Comparison of ENCODE assay signal across 7 mouse cellular contexts in the genomic region with DNA sequence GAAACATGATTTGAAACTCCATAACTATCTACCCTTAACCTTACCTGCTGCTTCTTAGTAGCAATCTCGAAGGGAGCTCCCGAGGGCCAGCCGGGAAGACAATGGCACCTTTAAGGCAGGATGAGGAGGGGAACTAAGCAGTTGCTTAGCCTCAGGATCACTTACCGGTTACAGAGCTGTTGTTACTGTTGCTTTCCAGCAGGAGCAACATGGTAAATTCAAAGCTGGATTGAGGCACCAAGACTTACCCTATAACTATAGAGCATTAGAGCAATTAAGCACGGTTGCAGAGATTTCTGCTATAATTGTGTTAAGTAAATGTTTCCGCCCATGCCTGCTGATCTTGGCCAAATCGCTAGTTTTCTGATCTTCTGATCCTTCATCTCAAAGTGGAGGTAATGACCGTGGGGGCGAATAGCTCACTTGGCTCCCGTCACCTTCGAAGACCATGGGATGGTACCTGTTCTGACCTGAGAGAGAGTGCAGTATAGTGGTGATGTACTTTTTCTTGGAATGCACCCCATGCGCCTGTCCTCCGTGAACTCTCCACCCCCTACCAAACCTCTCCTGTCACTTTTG. TPM values are rescaled to one million over a fixed set of nuclear protein-coding genes. Genes with fewer than 3 reads are reported as not detected.
DNase-seq lines count a peak whose midpoint lies in the region; ATAC-seq lines count a peak whose summit lies in the region.

No protein-coding gene starts in this region.

- H3K9me3 ChIP-seq in megakaryocyte, embryonic 14.5 days, result no peaks in the 10 kb centered on the region
- no peaks in the 10 kb centered on the region for H3K9me3 ChIP-seq in forebrain, embryonic 13.5 days (replicated peaks)
- no peaks in the 10 kb centered on the region for H3K9me3 ChIP-seq in liver, embryonic 11.5 days (ENCODE audit: control insufficient read depth, low read length)
- no peaks in the 10 kb centered on the region for H3K9me3 ChIP-seq in stomach, embryonic 16.5 days (replicated peaks; ENCODE audit: control insufficient read depth, low read length)

- peak overlapping the region; percentile 53 for H3K4me3 ChIP-seq in megakaryocyte, embryonic 14.5 days (replicated peaks)
- peak overlapping the region; percentile 51 for H3K4me3 ChIP-seq in forebrain, embryonic 13.5 days
- H3K4me3 ChIP-seq in liver, embryonic 11.5 days (ENCODE audit: low read depth, low read length), result peak overlapping the region; percentile 39
- H3K4me3 ChIP-seq in stomach, embryonic 16.5 days (replicated peaks; ENCODE audit: low read length), result peak overlapping the region; percentile 46

- peaks cover 26% of the 10 kb centered on the region for H3K4me1 ChIP-seq in megakaryocyte, embryonic 14.5 days
- peaks cover 66% of the 10 kb centered on the region for H3K4me1 ChIP-seq in forebrain, embryonic 13.5 days
- no peaks in the 10 kb centered on the region for H3K4me1 ChIP-seq in liver, embryonic 11.5 days (replicated peaks; ENCODE audit: control insufficient read depth, insufficient read depth, low read length)
- peaks cover 5% of the 10 kb centered on the region; the same call in 1 of the 2 replicates for H3K4me1 ChIP-seq in stomach, embryonic 16.5 days (ENCODE audit: control insufficient read depth, insufficient read depth, low read length)

- no peak overlapping the region for H3K27ac ChIP-seq in forebrain, embryonic 13.5 days
- no peak overlapping the region for H3K27ac ChIP-seq in liver, embryonic 11.5 days (ENCODE audit: low read depth, low read length)
- H3K27ac ChIP-seq in stomach, embryonic 16.5 days (ENCODE audit: low read length), result no peak overlapping the region

- H3K36me3 ChIP-seq in megakaryocyte, embryonic 14.5 days (replicated peaks; ENCODE audit: low read length), result no peaks in the 10 kb centered on the region
- H3K36me3 ChIP-seq in forebrain, embryonic 13.5 days (ENCODE audit: poor library complexity, severe bottlenecking), result peaks cover 15% of the 10 kb centered on the region
- no peaks in the 10 kb centered on the region for H3K36me3 ChIP-seq in liver, embryonic 11.5 days (ENCODE audit: control insufficient read depth, insufficient read depth, low read length)
- no peaks in the 10 kb centered on the region for H3K36me3 ChIP-seq in stomach, embryonic 16.5 days (ENCODE audit: control insufficient read depth, insufficient read depth, low read length)

- H3K27me3 ChIP-seq in megakaryocyte, embryonic 14.5 days (replicated peaks), result peaks cover 77% of the 10 kb centered on the region
- H3K27me3 ChIP-seq in forebrain, embryonic 13.5 days, result peaks cover 14% of the 10 kb centered on the region
- peaks cover 47% of the 10 kb centered on the region for H3K27me3 ChIP-seq in liver, embryonic 11.5 days (replicated peaks; ENCODE audit: control insufficient read depth, insufficient read depth, low read length)
- H3K27me3 ChIP-seq in stomach, embryonic 16.5 days (ENCODE audit: control insufficient read depth, insufficient read depth, low read length), result peaks cover 30% of the 10 kb centered on the region

- peak overlapping the region; percentile 68; the same call in 1 of the 2 replicates for H3K9ac ChIP-seq in forebrain, embryonic 13.5 days
- H3K9ac ChIP-seq in liver, embryonic 11.5 days (ENCODE audit: low read depth, low read length), result no peak overlapping the region
- H3K9ac ChIP-seq in stomach, embryonic 16.5 days (ENCODE audit: low read length), result no peak overlapping the region

- ATAC-seq in megakaryocyte, adult 5-6 weeks (ENCODE audit: poor library complexity, severe bottlenecking), result no peak
- peak; percentile 26; the same call in 1 of the 2 replicates for ATAC-seq in forebrain, embryonic 13.5 days
- ATAC-seq in liver, embryonic 11.5 days (replicated peaks; ENCODE audit: low FRiP score), result no peak
- ATAC-seq in stomach, embryonic 16.5 days (ENCODE audit: insufficient read depth, low FRiP score), result no peak

- H3K4me2 ChIP-seq in forebrain, embryonic 13.5 days, result peak overlapping the region; percentile 79
- peak overlapping the region; percentile 63 for H3K4me2 ChIP-seq in liver, embryonic 11.5 days
- H3K4me2 ChIP-seq in stomach, embryonic 16.5 days (ENCODE audit: low read depth, low read length), result peak overlapping the region; percentile 71

- WGBS in forebrain, embryonic 13.5 days, result 21% methylated on average over 13 of the region's 13 CpGs
- WGBS in liver, embryonic 11.5 days, result 19% methylated on average over 13 of the region's 13 CpGs
- WGBS in stomach, embryonic 16.5 days, result 20% methylated on average over 13 of the region's 13 CpGs

- DNase-seq in liver, embryonic 11.5 days (ENCODE audit: low spot score), result no peak
- DNase-seq in cerebellum, postnatal 36 days, result no peak
- DNase-seq in lung, adult 18-20 months, result no peak

RNA-seq across cellular contexts. Expression of gene Rgs16, which starts 0.6 kb away (rescaled TPM):
- polyA plus RNA-seq in megakaryocyte, embryonic 14.5 days (2012; ENCODE audit: insufficient read depth, low replicate concordance), result not detected in 2 replicates
- not detected in 2 replicates for total RNA-seq in megakaryocyte, adult 5-6 weeks (2015)
- not detected in 2 replicates for total RNA-seq in megakaryocyte, adult 5-6 weeks (2017)
- polyA plus RNA-seq in forebrain, embryonic 13.5 days (2015; fragmentation: Nextera tagmentation; extraction: Ambion mirVana), result 38.5 and 43.7 TPM in 2 replicates
- polyA plus RNA-seq in liver, embryonic 11.5 days (2014; fragmentation: Nextera tagmentation; extraction: Ambion mirVana), result 0.94 and 1.3 TPM in 2 replicates
- polyA plus RNA-seq in stomach, embryonic 16.5 days (2015; fragmentation: Nextera tagmentation; extraction: Ambion mirVana), result 4.3 and 5.0 TPM in 2 replicates

RNA-seq across cellular contexts. Expression of gene Rnasel, which starts 9.7 kb away (rescaled TPM):
- 2.3 and 3.2 TPM in 2 replicates for polyA plus RNA-seq in megakaryocyte, embryonic 14.5 days (2012; ENCODE audit: insufficient read depth, low replicate concordance)
- 50.2 and 54.4 TPM in 2 replicates for total RNA-seq in megakaryocyte, adult 5-6 weeks (2015)
- 60.5 and 74.1 TPM in 2 replicates for total RNA-seq in megakaryocyte, adult 5-6 weeks (2017)
- polyA plus RNA-seq in forebrain, embryonic 13.5 days (2015; fragmentation: Nextera tagmentation; extraction: Ambion mirVana), result 38.1 and 41.9 TPM in 2 replicates
- 5.4 and 7.2 TPM in 2 replicates for polyA plus RNA-seq in liver, embryonic 11.5 days (2014; fragmentation: Nextera tagmentation; extraction: Ambion mirVana)
- polyA plus RNA-seq in stomach, embryonic 16.5 days (2015; fragmentation: Nextera tagmentation; extraction: Ambion mirVana), result 13.7 TPM in 2 replicates
